Comparison of ENCODE assay signal across 10 mouse cellular contexts in genomic region chr10:121129000-121129925, GRCm38 (mm10).
DNase-seq lines count a peak whose midpoint lies in the region; ATAC-seq and TF ChIP-seq lines count a peak whose summit lies in the region.
"Had no signal": no experiment of that assay in that cellular context is flagged by ENCODE, and none has a peak within 500 bp of the region (broad histone marks: within the 10 kb centered on the region; RNA-seq: fewer than 3 reads in every experiment).

No protein-coding gene starts in this region.

- H3K4me1 ChIP-seq in intestine, embryonic 14.5 days (replicated peaks; ENCODE audit: control insufficient read depth, insufficient read depth, low read length) = no peaks in the 10 kb centered on the region
- H3K4me1 ChIP-seq in intestine, postnatal 0 days (replicated peaks; ENCODE audit: control insufficient read depth, insufficient read depth, low read length) = no peaks in the 10 kb centered on the region
- 0 out of 2 replicates have a peak, but pooled peaks cover 6% of the 10 kb centered on the region for H3K4me1 ChIP-seq in embryonic facial prominence, embryonic 10.5 days
- peaks cover 19% of the 10 kb centered on the region; the same call in 1 of the 2 replicates for H3K4me1 ChIP-seq in embryonic facial prominence, embryonic 15.5 days
- no peaks in the 10 kb centered on the region for H3K4me1 ChIP-seq in liver, embryonic 16.5 days (ENCODE audit: control insufficient read depth, low read depth, low read length)
- no peaks in the 10 kb centered on the region for H3K4me1 ChIP-seq in kidney, embryonic 14.5 days (ENCODE audit: control insufficient read depth, insufficient read depth, low read length)
- H3K4me1 ChIP-seq in midbrain, embryonic 13.5 days (replicated peaks) = 0 out of 2 replicates have a peak, but pooled peaks cover 3% of the 10 kb centered on the region
- H3K4me1 ChIP-seq: midbrain, embryonic 12.5 days had no signal

- H3K27me3 ChIP-seq in intestine, embryonic 14.5 days (replicated peaks; ENCODE audit: control insufficient read depth, insufficient read depth, low read length) = no peaks in the 10 kb centered on the region
- no peaks in the 10 kb centered on the region for H3K27me3 ChIP-seq in intestine, postnatal 0 days (replicated peaks; ENCODE audit: control insufficient read depth, insufficient read depth, low read length)
- no peaks in the 10 kb centered on the region for H3K27me3 ChIP-seq in embryonic facial prominence, embryonic 10.5 days (replicated peaks; ENCODE audit: low read depth, poor library complexity, severe bottlenecking)
- H3K27me3 ChIP-seq in embryonic facial prominence, embryonic 15.5 days = no peaks in the 10 kb centered on the region
- no peaks in the 10 kb centered on the region for H3K27me3 ChIP-seq in liver, embryonic 16.5 days (ENCODE audit: control insufficient read depth, insufficient read depth, low read depth, low read length)
- no peaks in the 10 kb centered on the region for H3K27me3 ChIP-seq in kidney, embryonic 14.5 days (ENCODE audit: control insufficient read depth, insufficient read depth, low read length)
- H3K27me3 ChIP-seq in midbrain, embryonic 13.5 days = no peaks in the 10 kb centered on the region
- H3K27me3 ChIP-seq: midbrain, embryonic 12.5 days; Patski had no signal

- peak; percentile 53 for DNase-seq in intestine, embryonic 14.5 days (ENCODE audit: low spot score)
- peak; percentile 19 for DNase-seq in embryonic facial prominence, embryonic 10.5 days (ENCODE audit: low spot score)
- DNase-seq in left cerebral cortex, postnatal 25 days (ENCODE audit: low spot score in 2 of 2) = no peak

- no peak for ATAC-seq in intestine, embryonic 14.5 days (replicated peaks; ENCODE audit: low FRiP score, low TSS enrichment, low read depth)
- ATAC-seq in intestine, postnatal 0 days = no peak
- no peak for ATAC-seq in embryonic facial prominence, embryonic 15.5 days (ENCODE audit: insufficient number of reproducible peaks, low FRiP score, low TSS enrichment, low read depth)
- ATAC-seq in liver, embryonic 16.5 days (ENCODE audit: low read depth) = peak; percentile 35; the same call in 1 of the 2 replicates
- no peak for ATAC-seq in kidney, embryonic 14.5 days (ENCODE audit: low FRiP score, low TSS enrichment)
- no peak for ATAC-seq in midbrain, embryonic 13.5 days
- ATAC-seq: Patski had no signal

- H3K27ac ChIP-seq in intestine, embryonic 14.5 days (ENCODE audit: low read depth) = no peak overlapping the region
- no peak overlapping the region for H3K27ac ChIP-seq in intestine, postnatal 0 days (ENCODE audit: low read depth, low read length)
- no peak overlapping the region; the same call in 1 of the 2 replicates for H3K27ac ChIP-seq in embryonic facial prominence, embryonic 10.5 days (replicated peaks)
- no peak overlapping the region for H3K27ac ChIP-seq in embryonic facial prominence, embryonic 15.5 days (replicated peaks)
- no peak overlapping the region for H3K27ac ChIP-seq in liver, embryonic 16.5 days (ENCODE audit: low read length)
- no peak overlapping the region for H3K27ac ChIP-seq in kidney, embryonic 14.5 days (ENCODE audit: low read depth, low read length)
- H3K27ac ChIP-seq in midbrain, embryonic 13.5 days = no peak overlapping the region
- H3K27ac ChIP-seq: midbrain, embryonic 12.5 days had no signal

- no peak overlapping the region for H3K9ac ChIP-seq in intestine, embryonic 14.5 days (ENCODE audit: low read length)
- no peak overlapping the region for H3K9ac ChIP-seq in intestine, postnatal 0 days (ENCODE audit: low read depth, low read length)
- no peak overlapping the region for H3K9ac ChIP-seq in embryonic facial prominence, embryonic 15.5 days
- H3K9ac ChIP-seq in liver, embryonic 16.5 days (ENCODE audit: low read depth, low read length) = no peak overlapping the region
- H3K9ac ChIP-seq in kidney, embryonic 14.5 days (ENCODE audit: low read depth, low read length) = no peak overlapping the region
- no peak overlapping the region for H3K9ac ChIP-seq in midbrain, embryonic 13.5 days (replicated peaks)
- H3K9ac ChIP-seq: midbrain, embryonic 12.5 days had no signal

- no peak overlapping the region for H3K4me3 ChIP-seq in intestine, embryonic 14.5 days (ENCODE audit: low read depth, low read length)
- no peak overlapping the region for H3K4me3 ChIP-seq in intestine, postnatal 0 days (ENCODE audit: low read depth, low read length)
- no peak overlapping the region for H3K4me3 ChIP-seq in embryonic facial prominence, embryonic 10.5 days
- no peak overlapping the region for H3K4me3 ChIP-seq in embryonic facial prominence, embryonic 15.5 days (replicated peaks)
- H3K4me3 ChIP-seq in liver, embryonic 16.5 days (ENCODE audit: low read depth, low read length) = no peak overlapping the region
- H3K4me3 ChIP-seq in kidney, embryonic 14.5 days (ENCODE audit: low read length) = no peak overlapping the region
- no peak overlapping the region for H3K4me3 ChIP-seq in midbrain, embryonic 13.5 days (replicated peaks)
- H3K4me3 ChIP-seq: midbrain, embryonic 12.5 days had no signal

- 54% methylated on average over 20 of the region's 20 CpGs for WGBS in intestine, embryonic 14.5 days
- 49% methylated on average over 20 of the region's 20 CpGs for WGBS in intestine, postnatal 0 days
- WGBS in embryonic facial prominence, embryonic 10.5 days = 69% methylated on average over 20 of the region's 20 CpGs
- 35% methylated on average over 20 of the region's 20 CpGs for WGBS in embryonic facial prominence, embryonic 15.5 days
- WGBS in liver, embryonic 16.5 days (ENCODE audit: insufficient replicate concordance) = 56% methylated on average over 20 of the region's 20 CpGs
- 65% methylated on average over 20 of the region's 20 CpGs for WGBS in kidney, embryonic 14.5 days
- 61% methylated on average over 20 of the region's 20 CpGs for WGBS in midbrain, embryonic 13.5 days

- no peaks in the 10 kb centered on the region for H3K9me3 ChIP-seq in intestine, embryonic 14.5 days (ENCODE audit: control insufficient read depth, low read length)
- no peaks in the 10 kb centered on the region for H3K9me3 ChIP-seq in intestine, postnatal 0 days (ENCODE audit: control insufficient read depth)
- H3K9me3 ChIP-seq in embryonic facial prominence, embryonic 10.5 days = no peaks in the 10 kb centered on the region
- H3K9me3 ChIP-seq in embryonic facial prominence, embryonic 15.5 days (replicated peaks) = no peaks in the 10 kb centered on the region
- no peaks in the 10 kb centered on the region for H3K9me3 ChIP-seq in liver, embryonic 16.5 days (replicated peaks; ENCODE audit: control insufficient read depth, low read length)
- no peaks in the 10 kb centered on the region for H3K9me3 ChIP-seq in kidney, embryonic 14.5 days (ENCODE audit: control insufficient read depth, low read length)
- H3K9me3 ChIP-seq in midbrain, embryonic 13.5 days = no peaks in the 10 kb centered on the region
- H3K9me3 ChIP-seq: midbrain, embryonic 12.5 days had no signal

- H3K36me3 ChIP-seq in intestine, embryonic 14.5 days (ENCODE audit: control insufficient read depth, insufficient read depth, low read length) = no peaks in the 10 kb centered on the region
- no peaks in the 10 kb centered on the region for H3K36me3 ChIP-seq in intestine, postnatal 0 days (ENCODE audit: control insufficient read depth, insufficient read depth)
- no peaks in the 10 kb centered on the region for H3K36me3 ChIP-seq in embryonic facial prominence, embryonic 10.5 days (replicated peaks)
- H3K36me3 ChIP-seq in embryonic facial prominence, embryonic 15.5 days = no peaks in the 10 kb centered on the region
- no peaks in the 10 kb centered on the region for H3K36me3 ChIP-seq in liver, embryonic 16.5 days (ENCODE audit: control insufficient read depth, insufficient read depth)
- H3K36me3 ChIP-seq in kidney, embryonic 14.5 days (ENCODE audit: control insufficient read depth, insufficient read depth, low read length) = no peaks in the 10 kb centered on the region
- H3K36me3 ChIP-seq in midbrain, embryonic 13.5 days = no peaks in the 10 kb centered on the region
- H3K36me3 ChIP-seq: midbrain, embryonic 12.5 days had no signal

- TF ChIP-seq CTCF in intestine, postnatal 0 days (IDR thresholded peaks at IDR 0.05; ENCODE audit: low read depth) = no peak

- intact Hi-C loops in left cerebral cortex, postnatal 25 days (cut with DNase I) = no loop called here

- no peak overlapping the region for H3K4me2 ChIP-seq in intestine, embryonic 14.5 days (ENCODE audit: low read length)
- no peak overlapping the region for H3K4me2 ChIP-seq in intestine, postnatal 0 days (replicated peaks; ENCODE audit: low read depth)
- H3K4me2 ChIP-seq in embryonic facial prominence, embryonic 15.5 days (replicated peaks) = 0 out of 2 replicates have a peak overlapping the region, but pooled peaks have one; percentile 1
- 0 out of 2 replicates have a peak overlapping the region, but pooled peaks have one; percentile 17 for H3K4me2 ChIP-seq in liver, embryonic 16.5 days (ENCODE audit: low read depth, low read length)
- no peak overlapping the region for H3K4me2 ChIP-seq in kidney, embryonic 14.5 days (replicated peaks; ENCODE audit: low read depth, low read length)
- no peak overlapping the region for H3K4me2 ChIP-seq in midbrain, embryonic 13.5 days (replicated peaks)
- H3K4me2 ChIP-seq: midbrain, embryonic 12.5 days had no signal

Comparison
In these comparisons a context has a peak if more than half of its experiments do, and no peak if none do; other contexts are left out.
1. DNase-seq: peak in intestine, embryonic 14.5 days (single experiment) and embryonic facial prominence, embryonic 10.5 days (single experiment); none in left cerebral cortex, postnatal 25 days (0 of 2).
2. H3K4me2 ChIP-seq: peak in embryonic facial prominence, embryonic 15.5 days (single experiment) and liver, embryonic 16.5 days (single experiment); none in intestine, embryonic 14.5 days (single experiment), intestine, postnatal 0 days (single experiment), kidney, embryonic 14.5 days (single experiment) and midbrain, embryonic 13.5 days (single experiment).